Mouse (Mus musculus) midbrain, embryonic 11.5 days (tissue): ENCODE data around the gene Ccdc33. TPM values are rescaled to one million over a fixed set of nuclear protein-coding genes. Genes with fewer than 3 reads are reported as not detected.

Experiments
- ATAC-seq: fragments of 200-750 bp; cut with Nextera tagmentation; 2 replicates; pipeline ENCODE4 v1.8.0; 2017; ENCODE audit warnings: moderate TSS enrichment, moderate library complexity; ENCODE audit not compliant: low FRiP score
- DNase-seq: peaks from one replicate; pipeline ENCODE4 v3.0.0; 2015; ENCODE audit warnings: low spot score; ENCODE audit errors: missing footprints
- H3K27ac ChIP-seq: fragments of 300-500 bp; sonication (generic); 2 replicates; pipeline ENCODE4 v1.5.1; 2014; ENCODE audit warnings: low read depth, low read length
- H3K27me3 ChIP-seq: fragments of 300-500 bp; sonication (generic); 2 replicates; pipeline ENCODE4 v1.6.1; 2014; ENCODE audit warnings: mild to moderate bottlenecking, low read length, moderate library complexity, mixed read lengths; ENCODE audit not compliant: control insufficient read depth, insufficient read depth
- H3K36me3 ChIP-seq: fragments of 300-500 bp; sonication (generic); 2 replicates; pipeline ENCODE4 v1.6.1; 2014; ENCODE audit warnings: mild to moderate bottlenecking, low read length, moderate library complexity, mixed read lengths; ENCODE audit not compliant: control insufficient read depth, insufficient read depth
- H3K4me1 ChIP-seq: fragments of 300-500 bp; sonication (generic); 2 replicates; pipeline ENCODE4 v1.6.1; 2014; ENCODE audit warnings: low read length; ENCODE audit not compliant: control insufficient read depth, insufficient read depth
- H3K4me2 ChIP-seq: fragments of 300-500 bp; sonication (generic); 2 replicates; pipeline ENCODE4 v1.6.1; 2014; ENCODE audit warnings: mild to moderate bottlenecking, moderate library complexity
- H3K4me3 ChIP-seq: fragments of 300-500 bp; sonication (generic); 2 replicates; pipeline ENCODE4 v1.5.1; 2014; ENCODE audit warnings: low read depth, low read length
- H3K9ac ChIP-seq: fragments of 300-500 bp; sonication (generic); 2 replicates; pipeline ENCODE4 v1.6.1; 2014; ENCODE audit warnings: low read length
- H3K9me3 ChIP-seq: fragments of 300-500 bp; sonication (generic); 2 replicates; pipeline ENCODE4 v1.6.1; 2016; ENCODE audit warnings: low read length; ENCODE audit not compliant: control insufficient read depth
- WGBS: fragments of 180-500 bp; shearing (Covaris S2); extraction: QIAGEN DNeasy Blood & Tissue Kit; methylation state at CpG from one replicate; pipeline ENCODE4 v1.1.7; 2014; 5-methylcytosine and 5-hydroxymethylcytosine counted together
- polyA plus RNA-seq: library from polyadenylated mRNA; unstranded; fragments of >200 nt; fragmentation: Nextera tagmentation; extraction: Ambion mirVana; gene quantifications from 2 replicates; pipeline ENCODE4 v1.2.1, GENCODE M21; 2014

Gene Ccdc33
- polyA plus RNA-seq, 1 experiment from 2014 or later = 0.90 TPM

- 13% methylated on average over 10 of the region's 10 CpGs for WGBS
- Histone ChIP-seq H3K4me1 (peaks cover 43% of the 10 kb centered on the region), H3K27me3 (no peaks in the 10 kb centered on the region)
Observed at GRCm38 (mm10) chr9:58042391-58042790, 76.2 kb downstream of the Ccdc33 start.

GRCm38 (mm10) chr9:58040977-58041376 is 77.6 kb downstream of the Ccdc33 start:
- Histone ChIP-seq H3K27ac (no peak overlapping the region), H3K4me1 (peaks cover 42% of the 10 kb centered on the region), H3K36me3 (no peaks in the 10 kb centered on the region), H3K9me3 (no peaks in the 10 kb centered on the region), H3K27me3 (no peaks in the 10 kb centered on the region), H3K4me2 (no peak overlapping the region), H3K4me3 (no peak overlapping the region), H3K9ac (no peak overlapping the region)
- WGBS = 34% methylated on average over 4 of the region's 4 CpGs
- DNase-seq (peak; percentile 85), ATAC-seq (no peak)

More at GRCm38 (mm10) chr9:58042391-58042790, 76.2 kb downstream of the Ccdc33 start:
- Histone ChIP-seq H3K27ac (peak overlapping the region; percentile 32; the same call in 1 of the 2 replicates), H3K36me3 (no peaks in the 10 kb centered on the region), H3K9me3 (no peaks in the 10 kb centered on the region), H3K9ac (no peak overlapping the region; the same call in 1 of the 2 replicates), H3K4me2 (no peak overlapping the region), H3K4me3 (no peak overlapping the region)
- DNase-seq = no peak
- ATAC-seq = no peak

GRCm38 (mm10) chr9:58038500-58039168 is 80.0 kb downstream of the Ccdc33 start:
- no peak overlapping the region for H3K9ac ChIP-seq

GRCm38 (mm10) chr9:58036961-58037360 is 81.7 kb downstream of the Ccdc33 start:
- ATAC-seq = no peak
- no peak for DNase-seq
- Histone ChIP-seq H3K9me3 (no peaks in the 10 kb centered on the region), H3K27ac (no peak overlapping the region), H3K9ac (no peak overlapping the region), H3K36me3 (no peaks in the 10 kb centered on the region), H3K4me1 (peaks cover 14% of the 10 kb centered on the region), H3K27me3 (no peaks in the 10 kb centered on the region), H3K4me2 (no peak overlapping the region), H3K4me3 (no peak overlapping the region)
- 80% methylated on average over 4 of the region's 4 CpGs for WGBS

More at GRCm38 (mm10) chr9:58038500-58039168, 80.0 kb downstream of the Ccdc33 start:
- Histone ChIP-seq H3K4me3 (no peak overlapping the region), H3K9me3 (no peaks in the 10 kb centered on the region), H3K4me1 (peaks cover 23% of the 10 kb centered on the region), H3K27ac (no peak overlapping the region), H3K36me3 (no peaks in the 10 kb centered on the region), H3K4me2 (no peak overlapping the region), H3K27me3 (no peaks in the 10 kb centered on the region)
- 22% methylated on average over 19 of the region's 19 CpGs for WGBS
- DNase-seq (peak; percentile 96), ATAC-seq (peak; percentile 84)

GRCm38 (mm10) chr9:58035951-58036698 is 82.5 kb downstream of the Ccdc33 start:
- H3K27me3 ChIP-seq = no peaks in the 10 kb centered on the region
- no peak overlapping the region for H3K9ac ChIP-seq
- H3K36me3 ChIP-seq = no peaks in the 10 kb centered on the region
- no peak overlapping the region for H3K27ac ChIP-seq
- no peak overlapping the region for H3K4me2 ChIP-seq
- H3K9me3 ChIP-seq = no peaks in the 10 kb centered on the region
- ATAC-seq (no peak), DNase-seq (no peak)
- 76% methylated on average over 7 of the region's 7 CpGs for WGBS
- H3K4me3 ChIP-seq = no peak overlapping the region
- H3K4me1 ChIP-seq = peaks cover 7% of the 10 kb centered on the region

- no peak for ATAC-seq
- H3K36me3 ChIP-seq = no peaks in the 10 kb centered on the region
- no peak overlapping the region for H3K4me2 ChIP-seq
- H3K4me1 ChIP-seq = peaks cover under 1% of the 10 kb centered on the region
- WGBS = 84% methylated on average over 2 of the region's 2 CpGs
- no peak overlapping the region for H3K9ac ChIP-seq
- no peak for DNase-seq
- no peaks in the 10 kb centered on the region for H3K9me3 ChIP-seq
- no peak overlapping the region for H3K27ac ChIP-seq
- no peaks in the 10 kb centered on the region for H3K27me3 ChIP-seq
- H3K4me3 ChIP-seq = no peak overlapping the region
Observed at GRCm38 (mm10) chr9:58035519-58035918, 83.1 kb downstream of the Ccdc33 start.

- H3K27me3 ChIP-seq = no peaks in the 10 kb centered on the region
- H3K9ac ChIP-seq = no peak overlapping the region
- DNase-seq (no peak), ATAC-seq (no peak)
- H3K36me3 ChIP-seq = no peaks in the 10 kb centered on the region
- no peak overlapping the region for H3K4me2 ChIP-seq
- H3K4me1 ChIP-seq = no peaks in the 10 kb centered on the region
- WGBS = 92% methylated on average over 5 of the region's 5 CpGs
- H3K9me3 ChIP-seq = no peaks in the 10 kb centered on the region
- H3K27ac ChIP-seq = no peak overlapping the region
- no peak overlapping the region for H3K4me3 ChIP-seq
Observed at GRCm38 (mm10) chr9:58031895-58032294, 86.7 kb downstream of the Ccdc33 start.

GRCm38 (mm10) chr9:58029635-58030034 is 89.0 kb downstream of the Ccdc33 start:
- DNase-seq (no peak), ATAC-seq (no peak)
- Histone ChIP-seq H3K27ac (no peak overlapping the region), H3K4me1 (no peaks in the 10 kb centered on the region), H3K36me3 (no peaks in the 10 kb centered on the region), H3K27me3 (no peaks in the 10 kb centered on the region), H3K9me3 (no peaks in the 10 kb centered on the region), H3K9ac (no peak overlapping the region), H3K4me3 (no peak overlapping the region), H3K4me2 (no peak overlapping the region)
- 85% methylated on average over 6 of the region's 6 CpGs for WGBS

GRCm38 (mm10) chr9:58028841-58029240 is 89.8 kb downstream of the Ccdc33 start:
- WGBS = 78% methylated on average over 5 of the region's 5 CpGs
- ATAC-seq = no peak

More at GRCm38 (mm10) chr9:58028841-58029240, 89.8 kb downstream of the Ccdc33 start:
- DNase-seq = no peak
- Histone ChIP-seq H3K9me3 (no peaks in the 10 kb centered on the region), H3K4me3 (no peak overlapping the region), H3K27ac (no peak overlapping the region), H3K9ac (no peak overlapping the region), H3K27me3 (no peaks in the 10 kb centered on the region), H3K4me1 (no peaks in the 10 kb centered on the region), H3K4me2 (no peak overlapping the region), H3K36me3 (no peaks in the 10 kb centered on the region)
